Mouse (Mus musculus): ENCODE results near the gene Insm2.

- TF ChIP-seq CTCF (IDR thresholded peaks at IDR 0.05; ENCODE audit: low read depth, low read length) (no peak), POLR2A (IDR thresholded peaks at IDR 0.05; ENCODE audit: insufficient read depth, low read length) (no peak), EP300 (IDR thresholded peaks at IDR 0.05; ENCODE audit: insufficient read depth, low read depth, low read length) (no peak)
These were observed 41.4 kb upstream of the Insm2 start for GRCm38 (mm10) chr12:55557866-55558265.
